ENCODE assay signal across 18 mouse cellular contexts in genomic region chr17:29382417-29382816, GRCm38 (mm10). TPM values are rescaled to one million over a fixed set of nuclear protein-coding genes. Genes with fewer than 3 reads are reported as not detected.
A peak's percentile ranks its signal among the peaks of the same experiment; 100 is the strongest.
DNase-seq lines count a peak whose midpoint lies in the region; ATAC-seq and TF ChIP-seq lines count a peak whose summit lies in the region.
"Had no signal": no experiment of that assay in that cellular context is flagged by ENCODE, and none has a peak within 500 bp of the region (broad histone marks: within the 10 kb centered on the region; RNA-seq: fewer than 3 reads in every experiment).

No protein-coding gene starts in this region.

- H3K27me3 ChIP-seq in forebrain, postnatal 0 days (ENCODE audit: insufficient read depth, low read length) = no peaks in the 10 kb centered on the region
- H3K27me3 ChIP-seq in forebrain, embryonic 10.5 days (ENCODE audit: poor library complexity, severe bottlenecking) = no peaks in the 10 kb centered on the region
- H3K27me3 ChIP-seq: forebrain, embryonic 12.5 days; kidney, embryonic 15.5 days; neural tube, embryonic 12.5 days had no signal

- no peak overlapping the region for H3K9ac ChIP-seq in forebrain, postnatal 0 days
- H3K9ac ChIP-seq: forebrain, embryonic 12.5 days; kidney, embryonic 15.5 days; neural tube, embryonic 12.5 days had no signal

- H3K9me3 ChIP-seq in forebrain, postnatal 0 days (ENCODE audit: low read length) = no peaks in the 10 kb centered on the region
- no peaks in the 10 kb centered on the region for H3K9me3 ChIP-seq in forebrain, embryonic 10.5 days
- H3K9me3 ChIP-seq: forebrain, embryonic 12.5 days; kidney, embryonic 15.5 days; neural tube, embryonic 12.5 days had no signal

- H3K4me3 ChIP-seq in forebrain, postnatal 0 days (ENCODE audit: low read depth, low read length) = no peak overlapping the region
- H3K4me3 ChIP-seq in forebrain, embryonic 10.5 days = no peak overlapping the region
- H3K4me3 ChIP-seq in left cerebral cortex, adult 2 months = no peak overlapping the region
- H3K4me3 ChIP-seq: forebrain, embryonic 12.5 days; heart, adult 2 months; kidney, embryonic 15.5 days; neural tube, embryonic 12.5 days had no signal

- no peaks in the 10 kb centered on the region for H3K4me1 ChIP-seq in forebrain, postnatal 0 days (ENCODE audit: insufficient read depth)
- peaks cover 14% of the 10 kb centered on the region for H3K4me1 ChIP-seq in forebrain, embryonic 10.5 days
- H3K4me1 ChIP-seq: neural tube, embryonic 12.5 days had no signal

- no peak overlapping the region for H3K4me2 ChIP-seq in forebrain, postnatal 0 days (ENCODE audit: low read depth)
- H3K4me2 ChIP-seq: forebrain, embryonic 12.5 days; kidney, embryonic 15.5 days; midbrain, embryonic 11.5 days; neural tube, embryonic 12.5 days had no signal

- intact Hi-C loops in left cerebral cortex, postnatal 4 days (cut with DNase I) = no loop called here
- intact Hi-C loops in left cerebral cortex, adult 2 months (cut with DNase I) = loop anchor here (5.0 kb wide), 1 partner anchor 110 kb away; the partner anchor contains the start of gene Pim1

- WGBS in forebrain, postnatal 0 days = 35% methylated on average over 11 of the region's 11 CpGs
- 77% methylated on average over 11 of the region's 11 CpGs for WGBS in forebrain, embryonic 10.5 days

- no peaks in the 10 kb centered on the region for H3K36me3 ChIP-seq in forebrain, postnatal 0 days (ENCODE audit: insufficient read depth)
- no peaks in the 10 kb centered on the region for H3K36me3 ChIP-seq in forebrain, embryonic 10.5 days (replicated peaks)
- H3K36me3 ChIP-seq: forebrain, embryonic 12.5 days; kidney, embryonic 15.5 days; neural tube, embryonic 12.5 days had no signal

- H3K27ac ChIP-seq in forebrain, postnatal 0 days (ENCODE audit: low read depth, low read length) = no peak overlapping the region
- H3K27ac ChIP-seq in forebrain, embryonic 10.5 days = no peak overlapping the region
- no peak overlapping the region for H3K27ac ChIP-seq in left cerebral cortex, adult 2 months
- H3K27ac ChIP-seq: forebrain, embryonic 12.5 days; heart, adult 2 months; kidney, embryonic 15.5 days; neural tube, embryonic 12.5 days had no signal

- no peak for TF ChIP-seq CTCF in forebrain, postnatal 0 days (IDR thresholded peaks at IDR 0.05; ENCODE audit: low read depth)
- no peak for TF ChIP-seq CTCF in left cerebral cortex, adult 2 months (IDR thresholded peaks at IDR 0.05)

- DNase-seq in forebrain, postnatal 0 days = peak; percentile 22
- no peak for DNase-seq in forebrain, embryonic 10.5 days (ENCODE audit: extremely low spot score, low spot score)
- DNase-seq in left cerebral cortex, postnatal 4 days = peak; percentile 48
- DNase-seq in left cerebral cortex, adult 2 months (ENCODE audit: extremely low spot score in 1 of 2, low spot score in 2 of 2) = no peak
- DNase-seq in right cerebral cortex, postnatal 4 days = peak; percentile 20
- DNase-seq in right cerebral cortex, adult 18-20 months = no peak
- DNase-seq in thymus, postnatal 10 days (ENCODE audit: low spot score in 2 of 2) = no peak
- DNase-seq: adrenal gland, adult 2 months; B cell, adult 2 months; cerebellum, adult 2 months; gastrocnemius, postnatal 25 days; heart, adult 2 months; lung, adult 2 months; right cerebral cortex, postnatal 14 days had no signal

- ATAC-seq in forebrain, postnatal 0 days = no peak

RNA-seq across cellular contexts. Expression of gene Fgd2, which starts 21.7 kb away (rescaled TPM):
- total RNA-seq in forebrain, postnatal 0 days (2014; rRNA removed) = 15.9 and 17.3 TPM in 2 replicates
- 9.2 and 14.1 TPM in 2 replicates for polyA plus RNA-seq in forebrain, postnatal 0 days (2015; fragmentation: Nextera tagmentation; extraction: Ambion mirVana)
- polyA plus RNA-seq in forebrain, embryonic 10.5 days (2016; fragmentation: Nextera tagmentation; extraction: Ambion mirVana) = 5.4 and 6.3 TPM in 2 replicates
- 1 to 10 TPM; 4.5 to 6.4 TPM for total RNA-seq in left cerebral cortex, postnatal 4 days (2021)
- 1 to 10 TPM; 5.4 to 7.4 TPM for total RNA-seq in left cerebral cortex, adult 2 months (2021)

RNA-seq across cellular contexts. Expression of gene Mtch1, which starts 34.7 kb away (rescaled TPM):
- 556 and 595 TPM in 2 replicates for total RNA-seq in forebrain, postnatal 0 days (2014; rRNA removed)
- 459 and 504 TPM in 2 replicates for polyA plus RNA-seq in forebrain, postnatal 0 days (2015; fragmentation: Nextera tagmentation; extraction: Ambion mirVana)
- 255 and 270 TPM in 2 replicates for polyA plus RNA-seq in forebrain, embryonic 10.5 days (2016; fragmentation: Nextera tagmentation; extraction: Ambion mirVana)
- total RNA-seq in left cerebral cortex, postnatal 4 days (2021) = 100 to 1,000 TPM; 489 to 514 TPM
- total RNA-seq in left cerebral cortex, adult 2 months (2021) = 100 to 1,000 TPM; 537 to 552 TPM

Comparison
In these comparisons a context has a peak if more than half of its experiments do, and no peak if none do; other contexts are left out.
1. DNase-seq: peak in forebrain, postnatal 0 days (single experiment), left cerebral cortex, postnatal 4 days (single experiment) and right cerebral cortex, postnatal 4 days (single experiment); none in forebrain, embryonic 10.5 days (single experiment), left cerebral cortex, adult 2 months (0 of 2), right cerebral cortex, adult 18-20 months (single experiment) and thymus, postnatal 10 days (0 of 2).